Mouse (Mus musculus) liver, embryonic 11.5 days (tissue): ENCODE data around the gene Slc17a4. TPM values are rescaled to one million over a fixed set of nuclear protein-coding genes. Genes with fewer than 3 reads are reported as not detected.

Experiments used
- ATAC-seq: fragments of 200-750 bp; cut with Nextera tagmentation; replicated peaks from 2 replicates; pipeline ENCODE4 v1.8.0; 2017; ENCODE audit warnings: moderate number of reproducible peaks, mild to moderate bottlenecking, moderate TSS enrichment, moderate library complexity; ENCODE audit not compliant: low FRiP score
- DNase-seq: peaks from one replicate; pipeline ENCODE4 v3.0.0-alpha.2; 2017; ENCODE audit warnings: low spot score
- H3K27ac ChIP-seq: fragments of 300-500 bp; sonication (generic); 2 replicates; pipeline ENCODE4 v1.5.1; 2014; ENCODE audit warnings: mild to moderate bottlenecking, low read depth, low read length, control low read depth
- H3K27me3 ChIP-seq: fragments of 300-500 bp; sonication (generic); replicated peaks from 2 replicates; pipeline ENCODE4 v1.6.1; 2014; ENCODE audit warnings: low read length, mixed read lengths; ENCODE audit not compliant: control insufficient read depth, insufficient read depth
- H3K36me3 ChIP-seq: fragments of 300-500 bp; sonication (generic); 2 replicates; pipeline ENCODE4 v1.6.1; 2014; ENCODE audit warnings: mild to moderate bottlenecking, low read length, moderate library complexity, mixed read lengths; ENCODE audit not compliant: control insufficient read depth, insufficient read depth
- H3K4me1 ChIP-seq: fragments of 300-500 bp; sonication (generic); replicated peaks from 2 replicates; pipeline ENCODE4 v1.6.1; 2014; ENCODE audit warnings: low read length, mixed read lengths; ENCODE audit not compliant: control insufficient read depth, insufficient read depth
- H3K4me2 ChIP-seq: fragments of 300-500 bp; sonication (generic); 2 replicates; pipeline ENCODE4 v1.6.1; 2014; ENCODE audit warnings: mild to moderate bottlenecking, control low read depth, moderate library complexity
- H3K4me3 ChIP-seq: fragments of 300-500 bp; sonication (generic); 2 replicates; pipeline ENCODE4 v1.5.1; 2014; ENCODE audit warnings: low read depth, low read length, control low read depth
- H3K9ac ChIP-seq: fragments of 300-500 bp; sonication (generic); 2 replicates; pipeline ENCODE4 v1.6.1; 2014; ENCODE audit warnings: low read depth, low read length, control low read depth
- H3K9me3 ChIP-seq: fragments of 300-500 bp; sonication (generic); 2 replicates; pipeline ENCODE4 v1.6.1; 2016; ENCODE audit warnings: low read length, inconsistent platforms, mixed read lengths; ENCODE audit not compliant: control insufficient read depth
- WGBS: fragments of 180-500 bp; shearing (Covaris S2); extraction: QIAGEN DNeasy Blood & Tissue Kit; methylation state at CpG from one replicate; pipeline ENCODE4 v1.1.7; 2014; 5-methylcytosine and 5-hydroxymethylcytosine counted together
- polyA plus RNA-seq: library from polyadenylated mRNA; unstranded; fragments of >200 nt; fragmentation: Nextera tagmentation; extraction: Ambion mirVana; gene quantifications from 2 replicates; pipeline ENCODE4 v1.2.1, GENCODE M21; 2014

The Slc17a4 gene
- polyA plus RNA-seq, 1 experiment from 2014 or later = not detected

DNA sequence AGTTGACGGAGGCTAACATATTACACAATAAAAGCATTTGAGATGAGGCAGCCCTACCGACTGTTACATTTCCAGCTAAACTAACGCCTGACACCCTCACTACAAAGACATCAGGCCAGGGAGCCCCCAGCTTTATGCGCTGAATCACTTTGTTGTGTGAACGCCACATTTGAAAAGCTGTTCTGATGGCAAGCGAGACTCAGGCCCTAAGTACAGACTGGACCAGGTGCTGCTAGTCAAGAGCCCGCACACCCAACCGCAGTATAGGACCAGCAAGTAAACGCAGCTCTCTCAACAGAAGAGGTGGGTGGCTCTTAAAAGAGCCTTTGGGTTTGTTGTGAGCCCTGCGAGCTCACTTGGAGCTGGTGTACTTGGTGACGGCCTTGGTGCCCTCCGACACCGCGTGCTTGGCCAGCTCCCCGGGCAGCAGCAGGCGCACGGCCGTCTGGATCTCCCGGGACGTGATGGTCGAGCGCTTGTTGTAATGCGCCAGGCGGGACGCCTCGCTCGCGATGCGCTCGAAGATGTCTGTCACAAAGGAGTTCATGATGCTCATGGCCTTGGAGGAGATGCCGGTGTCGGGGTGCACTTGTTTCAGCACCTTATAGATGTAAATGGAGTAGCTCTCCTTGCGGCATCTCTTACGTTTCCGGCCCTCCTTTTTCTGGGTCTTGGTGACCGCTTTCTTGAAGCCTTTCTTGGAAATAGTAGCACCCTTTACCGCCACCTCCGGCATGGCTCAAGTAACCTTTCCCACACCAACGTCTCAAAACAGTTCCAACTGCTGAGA lies 18.8 kb upstream of the Slc17a4 start, which contains the start of gene Hist1h2ba:
Hist1h2ba (minus strand) TSS at position 736 of the 790 bp plus-strand sequence.
- 87% methylated on average over 37 of the region's 39 CpGs for WGBS
- no peak within 1 kb of the TSS for H3K27ac ChIP-seq
- no peaks in the 10 kb centered on the region for H3K36me3 ChIP-seq
- DNase-seq = no peak
- H3K4me3 ChIP-seq = no peak within 1 kb of the TSS
- no peak within 1 kb of the TSS for H3K9ac ChIP-seq
- H3K9me3 ChIP-seq = no peaks in the 10 kb centered on the region
- H3K4me2 ChIP-seq = no peak within 1 kb of the TSS
- no peaks in the 10 kb centered on the region; the same call in 1 of the 2 replicates for H3K27me3 ChIP-seq
- no peak for ATAC-seq
- H3K4me1 ChIP-seq = no peaks in the 10 kb centered on the region

DNA sequence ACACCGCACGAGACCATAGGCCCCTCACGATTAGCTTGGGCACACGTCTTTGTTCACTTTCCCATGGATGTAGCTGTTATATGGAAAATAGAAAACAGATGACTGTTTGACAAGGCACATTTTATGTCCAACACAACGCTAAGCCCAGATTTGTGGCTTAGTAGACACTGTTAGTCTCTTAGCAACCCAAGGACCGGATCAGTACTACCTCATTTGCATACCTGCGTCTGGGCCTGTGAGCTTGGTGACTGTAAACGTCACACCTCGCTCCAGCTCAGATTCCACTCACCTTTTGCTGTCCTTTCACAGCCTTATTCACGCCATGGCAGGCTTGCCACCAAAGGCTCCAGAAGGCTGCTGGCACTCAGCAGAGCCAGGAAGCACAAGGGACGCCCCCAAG lies 16.1 kb upstream of the Slc17a4 start:
- Histone ChIP-seq H3K27ac (no peak overlapping the region), H3K4me3 (no peak overlapping the region), H3K4me1 (no peaks in the 10 kb centered on the region; the same call in 1 of the 2 replicates), H3K9me3 (no peaks in the 10 kb centered on the region), H3K36me3 (no peaks in the 10 kb centered on the region), H3K4me2 (no peak overlapping the region), H3K27me3 (no peaks in the 10 kb centered on the region; the same call in 1 of the 2 replicates), H3K9ac (no peak overlapping the region)
- no peak for DNase-seq
- no peak for ATAC-seq
- 69% methylated on average over 11 of the region's 11 CpGs for WGBS

DNA sequence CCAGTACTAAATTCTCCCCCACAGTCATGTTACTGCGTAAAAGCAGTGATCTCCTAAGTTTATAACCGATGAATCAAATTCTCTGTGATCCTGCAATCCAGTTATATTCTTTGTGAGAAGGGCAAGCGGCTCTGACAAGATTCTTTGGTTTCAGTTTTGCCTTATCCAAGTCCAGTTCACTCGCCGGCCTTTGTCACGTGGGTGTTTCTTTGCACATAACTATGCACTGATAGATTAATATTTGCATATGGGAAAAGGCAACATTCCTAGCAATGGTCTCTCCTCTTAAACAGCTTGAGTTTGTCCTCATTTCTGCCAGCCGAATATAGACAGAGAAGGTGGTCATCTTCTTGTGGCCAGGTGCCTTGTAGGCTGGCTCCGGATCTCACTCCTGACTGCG lies 15.7 kb upstream of the Slc17a4 start:
- ATAC-seq = no peak
- H3K27me3 ChIP-seq = no peaks in the 10 kb centered on the region; the same call in 1 of the 2 replicates
- DNase-seq = no peak
- no peaks in the 10 kb centered on the region for H3K36me3 ChIP-seq
- H3K4me2 ChIP-seq = no peak overlapping the region
- no peaks in the 10 kb centered on the region; the same call in 1 of the 2 replicates for H3K4me1 ChIP-seq
- H3K4me3 ChIP-seq = no peak overlapping the region
- no peak overlapping the region for H3K9ac ChIP-seq
- H3K9me3 ChIP-seq = no peaks in the 10 kb centered on the region
- no peak overlapping the region for H3K27ac ChIP-seq
- 85% methylated on average over 9 of the region's 9 CpGs for WGBS

GRCm38 (mm10) chr13:23928637-23929036 lies 13.8 kb upstream of the Slc17a4 start:
- no peak for ATAC-seq

GRCm38 (mm10) chr13:23925792-23926191 lies 11.0 kb upstream of the Slc17a4 start:
- H3K27ac ChIP-seq = no peak overlapping the region
- no peaks in the 10 kb centered on the region for H3K36me3 ChIP-seq
- no peaks in the 10 kb centered on the region for H3K9me3 ChIP-seq
- no peak overlapping the region for H3K4me3 ChIP-seq
- H3K4me2 ChIP-seq = no peak overlapping the region
- H3K9ac ChIP-seq = no peak overlapping the region
- ATAC-seq (no peak), DNase-seq (no peak)
- no peaks in the 10 kb centered on the region; the same call in 1 of the 2 replicates for H3K4me1 ChIP-seq
- 71% methylated on average over 2 of the region's 2 CpGs for WGBS
- no peaks in the 10 kb centered on the region for H3K27me3 ChIP-seq

More at GRCm38 (mm10) chr13:23928637-23929036, 13.8 kb upstream of the Slc17a4 start:
- Histone ChIP-seq H3K9me3 (no peaks in the 10 kb centered on the region), H3K27ac (no peak overlapping the region), H3K4me1 (no peaks in the 10 kb centered on the region; the same call in 1 of the 2 replicates), H3K9ac (no peak overlapping the region), H3K4me3 (no peak overlapping the region), H3K4me2 (peak overlapping the region; percentile 6; the same call in 1 of the 2 replicates), H3K36me3 (no peaks in the 10 kb centered on the region), H3K27me3 (no peaks in the 10 kb centered on the region; the same call in 1 of the 2 replicates)
- DNase-seq = no peak
- WGBS = 34% methylated on average over 3 of the region's 3 CpGs

DNA sequence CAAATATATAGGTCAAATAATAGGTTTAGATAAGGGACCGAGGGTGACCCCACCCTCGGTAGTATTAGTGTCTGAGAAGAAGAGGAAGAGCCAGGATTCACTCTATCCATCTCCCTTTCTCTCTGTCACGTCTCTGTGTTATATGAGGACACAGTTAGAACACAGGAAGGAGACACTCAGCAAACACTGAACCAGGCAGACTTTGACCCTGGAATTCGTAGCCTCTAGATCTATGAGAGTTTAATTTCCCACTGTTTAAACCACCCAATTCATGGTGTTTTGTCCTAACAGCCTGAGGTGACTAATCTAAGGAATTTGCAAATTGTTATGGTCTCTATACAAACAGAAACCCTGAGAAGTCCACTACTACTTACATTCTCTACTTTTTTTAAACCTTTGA lies 2.9 kb upstream of the Slc17a4 start:
- no peaks in the 10 kb centered on the region for H3K27me3 ChIP-seq
- H3K4me2 ChIP-seq = no peak overlapping the region
- peaks cover 26% of the 10 kb centered on the region for H3K4me1 ChIP-seq
- no peak overlapping the region for H3K4me3 ChIP-seq
- H3K27ac ChIP-seq = no peak overlapping the region
- no peaks in the 10 kb centered on the region for H3K9me3 ChIP-seq
- 32% methylated on average over 4 of the region's 4 CpGs for WGBS
- no peak for DNase-seq
- ATAC-seq = no peak
- H3K9ac ChIP-seq = no peak overlapping the region
- H3K36me3 ChIP-seq = no peaks in the 10 kb centered on the region

- Histone ChIP-seq H3K9me3 (no peaks in the 10 kb centered on the region), H3K27ac (no peak overlapping the region), H3K4me3 (no peak overlapping the region), H3K27me3 (no peaks in the 10 kb centered on the region), H3K4me2 (no peak overlapping the region), H3K4me1 (peaks cover 26% of the 10 kb centered on the region), H3K36me3 (no peaks in the 10 kb centered on the region), H3K9ac (no peak overlapping the region)
- DNase-seq (no peak), ATAC-seq (no peak)
- 65% methylated on average over 1 of the region's 1 CpGs for WGBS
These were observed 1.3 kb upstream of the Slc17a4 start for GRCm38 (mm10) chr13:23916132-23916531.

GRCm38 (mm10) chr13:23913791-23914306 lies 960 bp downstream of the Slc17a4 start:
- Histone ChIP-seq H3K36me3 (no peaks in the 10 kb centered on the region), H3K27ac (peak overlapping the region; percentile 74), H3K9ac (no peak overlapping the region), H3K9me3 (no peaks in the 10 kb centered on the region), H3K4me2 (no peak overlapping the region), H3K27me3 (no peaks in the 10 kb centered on the region), H3K4me1 (peaks cover 37% of the 10 kb centered on the region), H3K4me3 (no peak overlapping the region)
- peak; percentile 90 for ATAC-seq
- WGBS = 11% methylated on average over 6 of the region's 6 CpGs
- DNase-seq = peak; percentile 38
